Mouse (Mus musculus) limb, embryonic 15.5 days (tissue): ENCODE measurements around the gene Gpam. TPM values are rescaled to one million over a fixed set of nuclear protein-coding genes. Genes with fewer than 3 reads are reported as not detected.

ENCODE experiments used
- polyA plus RNA-seq: library from polyadenylated mRNA; unstranded; fragments of >200 nt; fragmentation: Nextera tagmentation; extraction: Ambion mirVana; gene quantifications from 2 replicates; pipeline ENCODE4 v1.2.1, GENCODE M21; 2015

Gpam gene
- polyA plus RNA-seq, 1 experiment from 2014 or later, result 15.8 TPM

Other genes with a start within 250 kb of the Gpam start
- 0.09 TPM in 1 of 2 replicates, not detected in the other for gene Tectb, start 53.5 kb upstream of the Gpam start, polyA plus RNA-seq
- 0.06 and 0.15 TPM in 2 replicates for gene Gucy2g, start 114.0 kb upstream of the Gpam start, polyA plus RNA-seq
- gene Acsl5, start 124.7 kb upstream of the Gpam start, polyA plus RNA-seq, result 49.4 and 55.1 TPM in 2 replicates
- gene Zdhhc6, start 188.8 kb upstream of the Gpam start, polyA plus RNA-seq, result 84.2 and 85.3 TPM in 2 replicates
- 26.4 and 27.7 TPM in 2 replicates for gene Vti1a, start 189.1 kb upstream of the Gpam start, polyA plus RNA-seq